Mouse (Mus musculus) brain, embryonic 14.5 days (tissue): ENCODE data around the gene Sec61b.

Experiments
- CTCF ChIP-seq: fragments of 200-500 bp; IDR thresholded peaks from 2 replicates; pipeline ENCODE4 v1.5.1; 2012; ENCODE audit warnings: inconsistent platforms, mild to moderate bottlenecking, moderate library complexity, borderline replicate concordance; ENCODE audit not compliant: insufficient read depth, insufficient read length; ENCODE audit errors: extremely low read depth
- POLR2A ChIP-seq: fragments of 200-500 bp; IDR thresholded peaks from 2 replicates; pipeline ENCODE4 v1.6.1; 2012; ENCODE audit warnings: mild to moderate bottlenecking, inconsistent platforms, borderline replicate concordance; ENCODE audit not compliant: poor library complexity, insufficient read depth, insufficient read length, severe bottlenecking; ENCODE audit errors: extremely low read depth

- TF ChIP-seq POLR2A (no peak), CTCF (no peak)
These were observed 16.8 kb downstream of the Sec61b start for GRCm38 (mm10) chr4:47491243-47491642.
